Mouse (Mus musculus) myocyte (in vitro differentiated cells): ENCODE data around the gene Pam16.

Experiments used
- E2F4 ChIP-seq: IDR thresholded peaks from one replicate; pipeline ENCODE4 v1.6.1; 2011; ENCODE audit warnings: mild to moderate bottlenecking, control low read depth, moderate library complexity; ENCODE audit not compliant: insufficient read depth
- POLR2A ChIP-seq: IDR thresholded peaks from one replicate; pipeline ENCODE4 v1.6.1; 2011; ENCODE audit warnings: low read depth, mild to moderate bottlenecking, control low read depth, moderate library complexity; ENCODE audit not compliant: insufficient read length
- REST ChIP-seq: IDR thresholded peaks from one replicate; pipeline ENCODE4 v1.6.1; 2011; ENCODE audit warnings: mild to moderate bottlenecking, control low read depth, moderate library complexity; ENCODE audit not compliant: insufficient read depth, insufficient read length
- SRF ChIP-seq: IDR thresholded peaks from one replicate; pipeline ENCODE4 v1.6.1; 2011; ENCODE audit warnings: low read depth; ENCODE audit not compliant: control insufficient read depth, insufficient read length

DNA sequence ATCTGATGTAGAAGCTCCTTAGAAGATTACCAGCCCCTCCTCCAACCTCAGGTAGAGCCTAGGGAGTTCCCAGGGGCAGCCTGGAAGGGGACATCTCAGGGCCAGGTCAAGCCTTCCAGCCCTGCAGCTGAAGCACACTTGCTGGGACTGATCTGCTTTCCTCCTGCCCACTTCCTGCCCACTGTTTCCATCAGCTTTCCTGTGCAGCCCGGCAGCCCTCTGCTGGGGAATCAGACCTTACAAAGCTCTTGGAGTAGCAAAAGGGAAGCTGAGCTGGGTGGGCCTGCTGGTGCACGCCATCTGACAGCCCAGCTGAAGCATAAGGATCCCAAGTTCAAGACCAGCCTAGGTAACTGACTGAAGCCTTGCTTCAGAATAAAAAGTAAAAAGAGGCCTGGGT, 47.9 kb downstream of the Pam16 start:
- TF ChIP-seq SRF (no peak), POLR2A (no peak), E2F4 (no peak), REST (no peak)
